Mouse (Mus musculus) lung, adult 18-20 months (tissue): ENCODE results near the gene Polr2e.

ENCODE experiments used
- DNase-seq, 2 experiments: peaks; one replicate each; pipeline ENCODE4 v3.0.0; 2022; ENCODE audit warnings: mixed read lengths in 2 of 2

Gene Polr2e

GRCm38 (mm10) chr10:79987771-79988505 lies 51.7 kb downstream of the Polr2e start:
- peak in 1 of 2 experiments; percentile 36 for DNase-seq

GRCm38 (mm10) chr10:79986963-79987362 lies 52.6 kb downstream of the Polr2e start:
- peak; percentile 90 to 93 for DNase-seq

GRCm38 (mm10) chr10:79986232-79986878 lies 53.2 kb downstream of the Polr2e start:
- DNase-seq: peak; percentile 81 to 85
